Mouse (Mus musculus): ENCODE measurements around the gene Fxr2.

DNA sequence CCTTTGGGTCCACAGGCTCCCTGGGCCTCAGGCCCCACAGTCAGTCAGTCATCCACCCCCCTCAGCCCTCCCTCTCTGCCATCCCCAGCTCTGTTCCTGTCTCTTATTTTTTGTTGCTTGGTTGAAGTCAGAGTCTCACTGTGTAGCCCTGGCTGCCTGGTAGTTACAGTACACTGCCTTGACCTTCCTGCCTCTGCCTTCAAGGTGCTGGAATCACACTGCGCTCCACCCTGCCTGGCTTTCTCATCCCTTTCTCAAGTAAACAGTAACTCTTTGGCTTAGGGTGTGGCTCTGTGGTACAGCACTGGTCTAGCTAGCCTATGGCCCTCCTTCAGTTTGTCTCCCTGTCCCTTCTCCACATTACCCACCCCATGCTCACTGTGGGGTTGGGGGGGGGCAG lies 57.1 kb downstream of the Fxr2 start:
- TF ChIP-seq CTCF (IDR thresholded peaks at IDR 0.05; ENCODE audit: control insufficient read depth, insufficient read depth, low read length) (no peak), POLR2A (IDR thresholded peaks at IDR 0.05; ENCODE audit: borderline replicate concordance, control insufficient read depth, low read depth, low read length) (no peak)
